ENCODE assay signal across 15 mouse cellular contexts in the genomic region with DNA sequence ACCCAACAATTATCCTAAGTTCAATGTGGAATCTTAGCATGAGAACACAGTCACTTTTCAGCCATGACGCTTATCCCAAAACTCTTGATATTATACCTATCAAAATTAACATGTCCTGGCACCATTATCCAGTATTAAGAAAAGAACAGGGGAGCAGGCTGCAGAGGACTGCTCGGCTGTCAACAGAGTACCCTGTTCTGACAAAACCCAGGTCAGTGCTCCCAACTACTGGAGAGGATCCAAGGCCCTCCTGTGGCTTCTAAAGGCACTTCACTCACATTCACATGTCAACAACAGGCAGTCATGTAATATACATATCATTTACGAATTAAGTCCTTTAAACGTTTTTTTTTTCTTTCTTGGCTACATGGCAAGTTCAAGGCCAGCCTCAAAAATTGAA.
"Had no signal": no experiment of that assay in that cellular context is flagged by ENCODE, and none has a peak within 500 bp of the region (broad histone marks: within the 10 kb centered on the region; RNA-seq: fewer than 3 reads in every experiment).

No protein-coding gene starts in this region.

- ATAC-seq: liver, postnatal 0 days; midbrain, embryonic 16.5 days had no signal

- H3K4me2 ChIP-seq: limb, embryonic 12.5 days; liver, embryonic 13.5 days; lung, embryonic 15.5 days; midbrain, embryonic 11.5 days; stomach, embryonic 15.5 days had no signal

- H3K36me3 ChIP-seq: limb, embryonic 12.5 days; liver, embryonic 13.5 days; lung, embryonic 15.5 days; stomach, embryonic 15.5 days had no signal

- H3K9me3 ChIP-seq: limb, embryonic 12.5 days; liver, embryonic 13.5 days; lung, embryonic 15.5 days; megakaryocyte, embryonic 14.5 days; stomach, embryonic 15.5 days had no signal

- H3K4me3 ChIP-seq: limb, embryonic 12.5 days; liver, embryonic 13.5 days; lung, embryonic 15.5 days; megakaryocyte, embryonic 14.5 days; stomach, embryonic 15.5 days had no signal

- H3K27me3 ChIP-seq: limb, embryonic 12.5 days; liver, embryonic 13.5 days; lung, embryonic 15.5 days; megakaryocyte, embryonic 14.5 days; stomach, embryonic 15.5 days had no signal

- DNase-seq: kidney, postnatal 25 days; layer of hippocampus, adult 9-11 months; liver; liver, embryonic 13.5 days; liver, postnatal 0 days; lung, postnatal 14 days; right cerebral cortex, postnatal 14 days; thymus, postnatal 36 days had no signal

- H3K4me1 ChIP-seq: liver, embryonic 13.5 days; lung, embryonic 15.5 days; megakaryocyte, embryonic 14.5 days; stomach, embryonic 15.5 days had no signal

- H3K9ac ChIP-seq: limb, embryonic 12.5 days; liver, embryonic 13.5 days; liver, postnatal 0 days; lung, embryonic 15.5 days; stomach, embryonic 15.5 days had no signal

- H3K27ac ChIP-seq: limb, embryonic 12.5 days; liver, embryonic 13.5 days; lung, embryonic 15.5 days; macrophage; stomach, embryonic 15.5 days had no signal
